Mouse (Mus musculus): ENCODE measurements at regions not wholly inside any gene's neighbourhood (a gene's known extent, or its start where the extent isn't known, plus 50 kb on each side); places are given as distances from the start of the nearest gene placed in this dataset.

- no peak for TF ChIP-seq POLR2A (IDR thresholded peaks at IDR 0.05; ENCODE audit: borderline replicate concordance, extremely low read depth, insufficient read depth, insufficient read length, poor library complexity, severe bottlenecking)
- no peak for TF ChIP-seq CTCF (IDR thresholded peaks at IDR 0.05; ENCODE audit: borderline replicate concordance, extremely low read depth, insufficient read depth, insufficient read length)
Observed at GRCm38 (mm10) chrX:158236206-158236605, 193.1 kb upstream of the Cnksr2 start.
